Mouse (Mus musculus) activated CD4-positive, CD25-positive, alpha-beta regulatory T cell, adult 4 months (primary cell): ENCODE results near the gene Olfr101. TPM values are rescaled to one million over a fixed set of nuclear protein-coding genes. Genes with fewer than 3 reads are reported as not detected.

Experiments
- ATAC-seq: one replicate; pipeline ENCODE4 v1.8.0; 2017
- polyA plus RNA-seq, 2 experiments: library from polyadenylated mRNA; unstranded; fragments of 100-300 nt; shearing (Covaris generic); gene quantifications; one replicate each; pipeline ENCODE4 v1.2.1; 2017

Gene Olfr101
- polyA plus RNA-seq = under 1 TPM in 1 of 2 experiments, not detected in 1; 0.15 TPM

DNA sequence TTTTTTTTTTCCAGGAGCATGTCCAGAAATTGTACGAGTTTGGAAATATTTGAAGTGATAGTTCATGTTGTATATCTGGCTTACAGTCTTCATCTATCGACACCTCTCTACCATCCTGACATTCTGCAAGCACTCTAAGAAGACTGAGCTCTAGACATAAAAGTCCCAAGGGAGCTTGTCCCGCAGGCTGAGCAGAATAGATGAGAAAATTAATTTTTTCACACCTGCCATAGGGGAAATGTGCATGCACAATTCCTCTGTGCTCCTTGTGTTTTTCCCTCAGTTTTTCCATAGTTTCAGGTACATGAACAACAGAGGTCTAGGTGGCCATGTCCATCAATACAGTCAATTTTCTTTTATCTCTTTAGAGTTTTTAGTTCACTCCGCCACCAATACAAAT, at the start of gene Olfr101:
Gene Olfr101 (minus strand): TSS at position 101 of the 400 bp plus-strand sequence.
- no peak for ATAC-seq

- no peak for ATAC-seq
These were observed 35.5 kb upstream of the Olfr101 start, which contains the start of gene Olfr103 for GRCm38 (mm10) chr17:37339598-37339997. Olfr103 (minus strand) TSS chr17:37339698.

- no peak for ATAC-seq
These were observed 12.8 kb upstream of the Olfr101 start, which contains the start of gene Olfr102 for GRCm38 (mm10) chr17:37316954-37317353. Olfr102 (minus strand) TSS chr17:37317054.

DNA sequence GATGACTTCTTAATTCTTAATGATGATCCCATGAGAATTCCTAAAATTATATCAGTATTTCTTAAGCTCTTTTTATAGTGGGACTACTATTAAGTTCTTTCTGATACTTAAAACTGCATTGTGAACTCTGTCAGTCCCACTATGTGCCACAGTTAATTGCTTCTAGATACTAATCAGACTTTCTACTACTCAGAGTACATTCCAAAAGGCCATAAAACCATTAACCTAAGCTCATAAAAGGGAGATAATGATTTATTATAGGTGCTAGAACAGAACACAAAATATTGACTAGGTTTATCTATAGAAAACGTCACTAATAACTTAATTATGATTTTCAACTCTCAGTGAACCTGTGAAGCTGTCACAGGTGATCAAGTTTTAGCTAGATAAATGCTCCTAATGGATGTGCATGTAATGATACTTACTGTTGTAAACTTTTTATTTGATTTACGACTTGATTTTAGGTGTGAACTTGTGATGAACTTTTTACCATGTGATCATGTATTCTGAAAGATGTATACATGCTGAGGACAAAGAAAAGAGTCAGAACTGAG, 6.1 kb upstream of the Olfr101 start:
- no peak for ATAC-seq

- ATAC-seq = no peak
These were observed 4.4 kb upstream of the Olfr101 start for GRCm38 (mm10) chr17:37308483-37308882.

DNA sequence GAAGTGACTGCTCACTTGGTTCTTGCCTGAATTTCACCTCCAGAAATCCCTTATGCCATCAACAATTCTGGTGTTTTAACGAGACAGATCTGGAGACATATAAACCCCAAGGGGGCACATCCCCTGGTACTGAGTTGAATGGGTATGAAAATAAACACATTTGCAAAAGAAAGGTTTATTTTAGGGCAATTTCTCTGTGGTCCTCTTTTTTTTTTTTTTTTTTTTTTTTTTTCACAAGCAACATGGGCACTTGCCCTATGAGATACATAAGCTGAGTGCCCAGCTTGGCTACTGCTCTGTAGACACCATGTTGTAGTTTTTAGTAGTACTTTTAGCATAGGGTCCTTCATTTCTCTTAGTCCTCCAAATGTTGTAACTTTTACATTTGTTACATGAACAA, 20.8 kb downstream of the Olfr101 start, which contains the start of gene Olfr99:
Gene Olfr99 (minus strand): TSS at position 101 of the 400 bp plus-strand sequence.
- ATAC-seq = no peak

GRCm38 (mm10) chr17:37280331-37280730, 23.8 kb downstream of the Olfr101 start:
- no peak for ATAC-seq

DNA sequence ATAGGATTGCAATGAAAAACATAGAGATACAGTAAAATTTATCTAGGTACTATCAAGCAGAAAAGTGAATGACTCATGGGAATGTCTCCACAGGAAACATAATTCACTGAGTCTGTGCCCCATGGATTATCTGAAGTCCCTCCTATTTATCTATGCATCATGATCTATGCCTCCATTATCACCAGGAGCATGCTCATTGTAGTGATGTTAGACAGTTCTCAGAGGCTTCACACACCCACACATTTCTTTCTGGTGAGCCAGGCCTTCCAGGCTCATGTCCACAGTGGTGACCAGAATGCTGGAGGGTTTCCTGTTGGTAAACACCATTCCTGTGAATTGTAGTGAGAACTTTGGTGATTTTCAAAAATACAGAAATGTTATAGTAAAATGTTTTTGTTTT, 27.5 kb downstream of the Olfr101 start:
- no peak for ATAC-seq

DNA sequence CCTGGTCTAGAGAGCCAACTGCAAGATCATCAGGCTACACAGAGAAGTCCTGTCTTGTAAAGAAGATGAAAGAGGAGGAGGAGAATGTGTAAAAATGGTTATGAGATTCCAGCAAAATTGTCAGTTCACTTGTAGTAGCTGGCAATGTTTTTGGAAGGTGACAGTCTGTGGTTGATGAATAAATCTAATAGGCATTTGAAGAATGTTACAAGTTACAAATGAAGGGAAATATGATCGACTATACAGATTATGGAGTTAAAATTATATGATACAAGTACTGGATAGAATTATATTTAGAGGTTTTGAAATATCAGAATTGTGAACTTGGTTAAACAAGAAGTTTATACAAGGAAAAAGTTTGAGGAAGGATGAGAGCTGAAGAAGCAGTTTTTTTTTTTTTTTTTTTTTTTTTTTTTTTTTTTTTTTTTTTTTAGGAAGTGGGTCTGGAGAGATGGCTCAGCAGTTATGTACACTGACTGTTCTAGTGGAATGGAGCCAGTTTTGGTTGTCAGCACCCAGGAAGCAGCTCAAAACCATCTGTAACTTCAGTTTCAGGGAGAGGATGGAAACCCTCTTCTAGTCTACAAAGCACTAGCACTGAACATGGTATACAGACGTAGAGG, 28.4 kb downstream of the Olfr101 start:
- ATAC-seq = no peak

DNA sequence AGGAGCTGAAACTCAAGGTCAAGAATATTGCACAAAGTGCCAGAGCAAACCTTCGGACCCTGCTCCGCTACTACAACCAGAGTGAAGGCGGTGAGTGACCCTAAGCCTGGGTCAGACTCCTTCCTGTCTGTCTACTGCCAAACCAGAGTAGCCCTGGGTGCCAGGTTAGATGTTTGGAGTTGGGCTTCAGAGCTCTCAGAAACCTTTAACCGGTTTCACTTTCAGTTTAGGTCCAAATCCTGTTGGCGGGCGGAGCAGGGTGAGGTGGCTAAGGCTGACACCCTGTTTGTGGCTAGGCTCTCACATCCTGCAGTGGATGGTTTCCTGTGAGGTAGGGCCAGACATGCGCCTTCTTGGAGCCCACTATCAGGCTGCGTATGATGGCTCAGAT, 33.4 kb downstream of the Olfr101 start:
- ATAC-seq = peak; percentile 88

DNA sequence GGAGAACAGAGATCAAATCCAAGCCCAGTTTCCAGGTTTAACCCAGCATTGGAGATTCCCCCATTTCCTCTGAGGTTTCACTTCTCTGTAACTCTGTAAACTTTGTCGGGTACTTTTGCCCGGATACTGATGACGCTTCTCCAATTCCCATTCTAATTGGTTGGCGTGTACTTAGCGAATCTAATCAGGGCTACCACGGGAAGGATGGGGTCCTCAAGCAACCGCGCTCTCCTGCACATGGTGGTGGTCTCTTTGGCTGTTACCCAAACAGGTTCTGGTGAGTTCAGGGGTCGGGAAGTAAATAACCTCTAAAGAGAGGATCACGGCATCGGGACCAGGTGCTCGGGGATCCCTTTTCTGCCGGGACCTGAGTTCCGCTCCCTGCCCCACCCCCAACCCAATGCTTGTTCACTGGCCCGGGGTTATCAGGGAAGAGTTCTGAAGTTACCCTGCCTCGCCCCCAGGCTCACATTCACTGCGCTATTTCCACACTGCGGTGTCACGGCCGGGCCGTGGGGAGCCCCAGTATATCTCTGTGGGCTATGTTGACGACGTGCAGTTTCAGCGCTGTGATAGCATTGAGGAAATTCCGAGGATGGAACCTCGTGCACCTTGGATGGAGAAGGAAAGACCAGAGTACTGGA, 33.9 kb downstream of the Olfr101 start, which contains the start of gene H2-M3:
Gene H2-M3 (plus strand): TSS at position 163 of the 644 bp plus-strand sequence.
- ATAC-seq = peak; percentile 81

GRCm38 (mm10) chr17:37263626-37264025, 40.5 kb downstream of the Olfr101 start, which contains the start of gene Olfr98:
Olfr98 (minus strand) TSS chr17:37263749.
- ATAC-seq = no peak

- ATAC-seq = peak; percentile 37
These were observed 53.6 kb downstream of the Olfr101 start for GRCm38 (mm10) chr17:37250544-37250943.

GRCm38 (mm10) chr17:37249460-37249859, 54.7 kb downstream of the Olfr101 start:
- no peak for ATAC-seq

Other genes with a start within 250 kb of the Olfr101 start
- under 1 TPM in 1 of 2 experiments, not detected in 1; 0.19 TPM for gene Olfr90, start 215.8 kb downstream of the Olfr101 start, polyA plus RNA-seq
- gene Olfr91, start 206.0 kb downstream of the Olfr101 start, polyA plus RNA-seq = not detected
- gene Olfr92, start 184.2 kb downstream of the Olfr101 start, polyA plus RNA-seq = not detected
- not detected for gene Olfr93, start 142.8 kb downstream of the Olfr101 start, polyA plus RNA-seq
- gene Ubd, start 110.4 kb downstream of the Olfr101 start, polyA plus RNA-seq = under 1 TPM in 1 of 2 experiments, not detected in 1; 0.75 TPM
- gene Olfr94, start 103.3 kb downstream of the Olfr101 start, polyA plus RNA-seq = not detected
- gene Olfr95, start 91.2 kb downstream of the Olfr101 start, polyA plus RNA-seq = not detected
- gene Olfr96, start 84.2 kb downstream of the Olfr101 start, polyA plus RNA-seq = not detected
- gene Olfr97, start 67.0 kb downstream of the Olfr101 start, polyA plus RNA-seq = not detected
- gene Olfr98, start 40.6 kb downstream of the Olfr101 start, polyA plus RNA-seq = 1 to 10 TPM in 1 of 2 experiments, under 1 TPM in 1; 0.54 to 1.0 TPM
- 100 to 1,000 TPM in 1 of 2 experiments, 10 to 100 TPM in 1; 94.0 to 120 TPM for gene H2-M3, start 34.1 kb downstream of the Olfr101 start, polyA plus RNA-seq
- 1 to 10 TPM; 5.1 to 5.7 TPM for gene Olfr99, start 20.9 kb downstream of the Olfr101 start, polyA plus RNA-seq
- under 1 TPM in 1 of 2 experiments, not detected in 1; 0.33 TPM for gene Olfr102, start 12.7 kb upstream of the Olfr101 start, polyA plus RNA-seq
- gene Olfr103, start 35.4 kb upstream of the Olfr101 start, polyA plus RNA-seq = not detected
- gene Olfr104-ps, start 55.3 kb upstream of the Olfr101 start, polyA plus RNA-seq = not detected
- gene Olfr105-ps, start 74.7 kb upstream of the Olfr101 start, polyA plus RNA-seq = not detected
- not detected for gene Olfr106-ps, start 86.1 kb upstream of the Olfr101 start, polyA plus RNA-seq
- gene Olfr107, start 94.9 kb upstream of the Olfr101 start, polyA plus RNA-seq = under 1 TPM in 1 of 2 experiments, not detected in 1; 0.12 TPM
- not detected for gene Olfr108, start 141.2 kb upstream of the Olfr101 start, polyA plus RNA-seq
- gene Olfr109, start 154.6 kb upstream of the Olfr101 start, polyA plus RNA-seq = not detected
- not detected for gene H2-M2, start 179.2 kb upstream of the Olfr101 start, polyA plus RNA-seq
- not detected for gene Olfr110, start 188.2 kb upstream of the Olfr101 start, polyA plus RNA-seq
- gene Olfr111, start 203.7 kb upstream of the Olfr101 start, polyA plus RNA-seq = not detected